Mouse (Mus musculus) CH12.LX (cell line): ENCODE measurements around the gene Cactin. TPM values are rescaled to one million over a fixed set of nuclear protein-coding genes. Genes with fewer than 3 reads are reported as not detected.

Experiments
- DNase-seq: peaks from one replicate; pipeline ENCODE4 v3.0.0-alpha.2; 2013; ENCODE audit errors: extremely low read depth
- H3K27ac ChIP-seq: 2 replicates; pipeline ENCODE4 v1.5.1; 2012; ENCODE audit warnings: low read depth, mild to moderate bottlenecking, control low read depth, moderate library complexity; ENCODE audit not compliant: insufficient read depth
- H3K27me3 ChIP-seq: replicated peaks from 2 replicates; pipeline ENCODE3; 2012; ENCODE audit warnings: inconsistent platforms
- H3K36me3 ChIP-seq, 2 experiments: replicated peaks in 1 of 2; 2 replicates each; pipeline versions ENCODE3 to v1.6.1; 2012; ENCODE audit warnings: inconsistent platforms in 1 of 2, low read length in 1 of 2, mild to moderate bottlenecking in 1 of 2, mixed read lengths in 1 of 2, moderate library complexity in 1 of 2; ENCODE audit not compliant: control insufficient read depth in 1 of 2, insufficient read depth in 1 of 2
- H3K4me1 ChIP-seq, 2 experiments: 2 replicates each; pipeline ENCODE4 v1.6.1; 2012; ENCODE audit warnings: inconsistent platforms in 1 of 2, moderate library complexity in 1 of 2; ENCODE audit not compliant: insufficient read depth in 2 of 2, control insufficient read depth in 1 of 2
- H3K4me2 ChIP-seq: 2 replicates; pipeline ENCODE4 v1.6.1; 2012; ENCODE audit warnings: low read depth, mild to moderate bottlenecking, control low read depth; ENCODE audit not compliant: poor library complexity, insufficient read depth, severe bottlenecking
- H3K4me3 ChIP-seq, 3 experiments: fragments of 150-350 bp in 1 of 3; sonication (generic) in 1 of 3; replicated peaks in 1 of 3; 2 replicates each; pipeline versions ENCODE3 to v1.5.1; 2011 to 2012; ENCODE audit warnings: low read depth in 2 of 3, low read length in 2 of 3, mild to moderate bottlenecking in 2 of 3, moderate library complexity in 2 of 3, control low read depth in 1 of 3, improper control_type of control experiment in 1 of 3, inconsistent platforms in 1 of 3, mixed read lengths in 1 of 3; ENCODE audit not compliant: poor library complexity in 1 of 3
- H3K79me2 ChIP-seq: replicated peaks from 2 replicates; pipeline ENCODE4 v1.6.1; 2012; ENCODE audit warnings: mild to moderate bottlenecking, moderate library complexity; ENCODE audit not compliant: control insufficient read depth, poor library complexity, insufficient read depth, severe bottlenecking; ENCODE audit errors: extremely low read depth
- H3K9ac ChIP-seq: 2 replicates; pipeline ENCODE4 v1.6.1; 2012; ENCODE audit warnings: low read depth, mild to moderate bottlenecking, control low read depth, moderate library complexity; ENCODE audit not compliant: insufficient read depth
- H3K9me3 ChIP-seq: replicated peaks from 2 replicates; pipeline ENCODE3; 2012; ENCODE audit warnings: low read length, inconsistent platforms, mixed read lengths
- BHLHE40 ChIP-seq: IDR thresholded peaks from 2 replicates; pipeline ENCODE4 v1.6.1; 2011; ENCODE audit warnings: mild to moderate bottlenecking, low read depth, low read length, improper control_type of control experiment
- E2F4 ChIP-seq: IDR thresholded peaks from 2 replicates; pipeline ENCODE4 v1.6.1; 2011; ENCODE audit warnings: low read depth, low read length, improper control_type of control experiment; ENCODE audit not compliant: insufficient replicate concordance
- ELF1 ChIP-seq: IDR thresholded peaks from 2 replicates; pipeline ENCODE4 v1.6.1; 2014; ENCODE audit warnings: low read depth, mild to moderate bottlenecking, inconsistent platforms, low read length, improper control_type of control experiment
- EP300 ChIP-seq: IDR thresholded peaks from 2 replicates; pipeline ENCODE4 v1.6.1; 2011; ENCODE audit warnings: low read length, improper control_type of control experiment
- ETS1 ChIP-seq: conservative IDR thresholded peaks from 2 replicates; pipeline ENCODE4 v1.6.1; 2012; ENCODE audit warnings: low read depth, mild to moderate bottlenecking, inconsistent platforms, low read length, improper control_type of control experiment, moderate library complexity
- GABPA ChIP-seq: IDR thresholded peaks from 2 replicates; pipeline ENCODE4 v1.6.1; 2012; ENCODE audit warnings: low read depth, low read length, improper control_type of control experiment, inconsistent platforms; ENCODE audit not compliant: insufficient replicate concordance
- HCFC1 ChIP-seq: IDR thresholded peaks from 2 replicates; pipeline ENCODE4 v1.6.1; 2012; ENCODE audit warnings: low read depth, mild to moderate bottlenecking, inconsistent platforms, low read length, improper control_type of control experiment
- IRF4 ChIP-seq: IDR thresholded peaks from 2 replicates; pipeline ENCODE4 v1.6.1; 2014; ENCODE audit warnings: low read depth, mild to moderate bottlenecking, inconsistent platforms, low read length, improper control_type of control experiment
- MAFK ChIP-seq: IDR thresholded peaks from 2 replicates; pipeline ENCODE4 v1.6.1; 2011; ENCODE audit warnings: low read length, improper control_type of control experiment; ENCODE audit not compliant: insufficient replicate concordance
- MAX ChIP-seq: IDR thresholded peaks from 2 replicates; pipeline ENCODE4 v1.6.1; 2011; ENCODE audit warnings: low read length, improper control_type of control experiment
- MAZ ChIP-seq: IDR thresholded peaks from 2 replicates; pipeline ENCODE4 v1.6.1; 2012; ENCODE audit warnings: low read depth, mild to moderate bottlenecking, inconsistent platforms, low read length, improper control_type of control experiment, moderate library complexity
- MEF2A ChIP-seq: IDR thresholded peaks from 2 replicates; pipeline ENCODE4 v1.6.1; 2014; ENCODE audit warnings: low read depth, mild to moderate bottlenecking, inconsistent platforms, low read length, improper control_type of control experiment, borderline replicate concordance
- MXI1 ChIP-seq: IDR thresholded peaks from 2 replicates; pipeline ENCODE4 v1.6.1; 2011; ENCODE audit warnings: mild to moderate bottlenecking, low read depth, low read length, improper control_type of control experiment
- MYC ChIP-seq: IDR thresholded peaks from 2 replicates; pipeline ENCODE4 v1.6.1; 2011; ENCODE audit warnings: low read depth, mild to moderate bottlenecking, improper control_type of control experiment, low read length
- NELFE ChIP-seq: IDR thresholded peaks from 2 replicates; pipeline ENCODE4 v1.6.1; 2011; ENCODE audit warnings: low read depth, low read length, improper control_type of control experiment
- POLR2A ChIP-seq: IDR thresholded peaks from 2 replicates; pipeline ENCODE4 v1.6.1; 2011; ENCODE audit warnings: low read depth, mild to moderate bottlenecking, improper control_type of control experiment, low read length
- RAD21 ChIP-seq: IDR thresholded peaks from 2 replicates; pipeline ENCODE4 v1.6.1; 2011; ENCODE audit warnings: low read depth, mild to moderate bottlenecking, low read length, improper control_type of control experiment, moderate library complexity
- SIN3A ChIP-seq: IDR thresholded peaks from 2 replicates; pipeline ENCODE4 v1.6.1; 2012; ENCODE audit warnings: low read length, improper control_type of control experiment, inconsistent platforms
- SMC3 ChIP-seq: IDR thresholded peaks from 2 replicates; pipeline ENCODE4 v1.6.1; 2011; ENCODE audit warnings: low read depth, low read length, improper control_type of control experiment
- TBP ChIP-seq: conservative IDR thresholded peaks from 2 replicates; pipeline ENCODE4 v1.6.1; 2011; ENCODE audit warnings: low read depth, low read length, improper control_type of control experiment
- TCF12 ChIP-seq: IDR thresholded peaks from 2 replicates; pipeline ENCODE4 v1.6.1; 2014; ENCODE audit warnings: low read depth, mild to moderate bottlenecking, inconsistent platforms, low read length, improper control_type of control experiment
- UBTF ChIP-seq: IDR thresholded peaks from 2 replicates; pipeline ENCODE4 v1.6.1; 2012; ENCODE audit warnings: low read depth, mild to moderate bottlenecking, inconsistent platforms, low read length, improper control_type of control experiment, moderate library complexity
- USF1 ChIP-seq: IDR thresholded peaks from 2 replicates; pipeline ENCODE4 v1.6.1; 2014; ENCODE audit warnings: low read depth, mild to moderate bottlenecking, inconsistent platforms, low read length, improper control_type of control experiment
- USF2 ChIP-seq: conservative IDR thresholded peaks from 2 replicates; pipeline ENCODE4 v1.6.1; 2011; ENCODE audit warnings: low read depth, low read length, improper control_type of control experiment
- ZKSCAN1 ChIP-seq: IDR thresholded peaks from 2 replicates; pipeline ENCODE4 v1.6.1; 2012; ENCODE audit warnings: low read depth, inconsistent platforms, low read length, improper control_type of control experiment, borderline replicate concordance
- ZMIZ1 ChIP-seq: IDR thresholded peaks from 2 replicates; pipeline ENCODE4 v1.6.1; 2012; ENCODE audit warnings: low read depth, mild to moderate bottlenecking, inconsistent platforms, low read length, improper control_type of control experiment
- ZNF384 ChIP-seq: IDR thresholded peaks from 2 replicates; pipeline ENCODE4 v1.6.1; 2012; ENCODE audit warnings: low read depth, low read length, improper control_type of control experiment, inconsistent platforms
- dilution Hi-C: fragments of 300-500 bp; cut with MboI; formaldehyde crosslinking; loops from 2 replicates; pipeline ENCODE4 v1.14.3; 2020; ENCODE audit warnings: low sequenced_read_pairs; ENCODE audit not compliant: extremely low pct_unique_long_range_greater_than_20kb, extremely low pct_ligation_motif_present
- in situ Hi-C: fragments of 300-500 bp; cut with MboI; formaldehyde crosslinking; loops from 3 replicates; pipeline ENCODE4 v1.14.3; 2019; ENCODE audit warnings: low sequenced_read_pairs, low pct_ligation_motif_present, low pct_unique_long_range_greater_than_20kb, mixed read lengths
- polyA plus RNA-seq: library from polyadenylated mRNA; unstranded; fragments of >175 nt; gene quantifications from 2 replicates; pipeline ENCODE4 v1.2.1, GENCODE M21; 2012; ENCODE audit warnings: low read depth; ENCODE audit not compliant: insufficient read length
- total RNA-seq, 2 experiments: library from RNA; depleted of rRNA; stranded (reverse); fragments of 300-350 nt in 1 of 2; fragments of >200 nt in 1 of 2; gene quantifications; 2 replicates each; pipeline ENCODE4 v1.2.3; 2012 to 2014

Cactin gene
- total and polyA plus RNA-seq, 3 experiments: 21.4 to 39.3 (median 34.6) TPM

- peak; percentile 75 for DNase-seq
- Histone ChIP-seq H3K9ac (peak overlapping the region; percentile 2; the same call in 1 of the 2 replicates), H3K27ac (no peak overlapping the region), H3K4me2 (peak overlapping the region; percentile 54), H3K36me3 (peaks cover 16 to 21% of the 10 kb centered on the region in 2 experiments), H3K9me3 (no peaks in the 10 kb centered on the region), H3K79me2 (no peaks in the 10 kb centered on the region), H3K27me3 (no peaks in the 10 kb centered on the region), H3K4me3 (peak overlapping the region in 2 of 3 experiments; percentile 15 to 32), H3K4me1 (peaks cover 13 to 49% of the 10 kb centered on the region in 2 experiments)
- dilution Hi-C loops (no loop called here), in situ Hi-C loops (loop anchor here (10.0 kb wide), 1 partner anchor 157 kb away; no protein-coding TSS in a partner anchor)
- TF ChIP-seq HCFC1: peak; percentile 28; the same call in 1 of the 2 replicates
- TF ChIP-seq ZNF384: no peak
- no peak for TF ChIP-seq IRF4
- no peak for TF ChIP-seq GABPA
- TF ChIP-seq BHLHE40: peak; percentile 71
- TF ChIP-seq EP300: peak; percentile 22; the same call in 1 of the 2 replicates
- peak; percentile 59; the same call in 1 of the 2 replicates for TF ChIP-seq MXI1
- TF ChIP-seq ZMIZ1: no peak
- no peak for TF ChIP-seq SMC3
- TF ChIP-seq MEF2A: 0 out of 2 replicates have a peak, but pooled peaks have one; percentile 28
- peak; percentile 83 for TF ChIP-seq MAX
- no peak for TF ChIP-seq UBTF
- TF ChIP-seq USF2: no peak
- TF ChIP-seq E2F4: no peak
- TF ChIP-seq ELF1: no peak
- TF ChIP-seq MYC: 0 out of 2 replicates have a peak, but pooled peaks have one; percentile 10
- TF ChIP-seq USF1: no peak
- no peak for TF ChIP-seq MAFK
- peak; percentile 56 for TF ChIP-seq POLR2A
- TF ChIP-seq SIN3A: peak; percentile 62
- TF ChIP-seq ZKSCAN1: 0 out of 2 replicates have a peak, but pooled peaks have one; percentile 34
- peak; percentile 82; the same call in 1 of the 2 replicates for TF ChIP-seq MAZ
- TF ChIP-seq RAD21: no peak
- 0 out of 2 replicates have a peak, but pooled peaks have one; percentile 39 for TF ChIP-seq TBP
- peak; percentile 40; the same call in 1 of the 2 replicates for TF ChIP-seq NELFE
- 0 out of 2 replicates have a peak, but pooled peaks have one; percentile 41 for TF ChIP-seq TCF12
- no peak; the same call in 1 of the 2 replicates for TF ChIP-seq ETS1
Observed at GRCm38 (mm10) chr10:81351678-81352291, 30.9 kb downstream of the Cactin start.
